Mouse (Mus musculus) brown adipose tissue, adult 24 weeks (tissue): Measurements from ENCODE around the gene Mob3c. TPM values are rescaled to one million over a fixed set of nuclear protein-coding genes. Genes with fewer than 3 reads are reported as not detected.

Experiments
- H3K27ac ChIP-seq: fragments of 200-500 bp; replicated peaks from 2 replicates; pipeline ENCODE4 v1.5.1; 2012; ENCODE audit warnings: low read depth, mild to moderate bottlenecking, low read length
- H3K4me1 ChIP-seq: fragments of 200-500 bp; 2 replicates; pipeline ENCODE4 v1.6.1; 2012; ENCODE audit warnings: low read length, mixed read lengths; ENCODE audit not compliant: control insufficient read depth, insufficient read depth, insufficient read length
- H3K4me3 ChIP-seq: fragments of 200-500 bp; 2 replicates; pipeline ENCODE4 v1.5.1; 2012; ENCODE audit warnings: low read depth, mild to moderate bottlenecking, low read length, moderate library complexity; ENCODE audit not compliant: insufficient read depth
- polyA plus RNA-seq: library from polyadenylated mRNA; stranded (reverse); fragments of >200 nt; gene quantifications from 2 replicates; pipeline ENCODE4 v1.2.4, GENCODE M21; 2012; ENCODE audit not compliant: missing spikeins, insufficient read depth, insufficient read length

Mob3c gene
- 3.8 and 5.9 TPM in 2 replicates for polyA plus RNA-seq

DNA sequence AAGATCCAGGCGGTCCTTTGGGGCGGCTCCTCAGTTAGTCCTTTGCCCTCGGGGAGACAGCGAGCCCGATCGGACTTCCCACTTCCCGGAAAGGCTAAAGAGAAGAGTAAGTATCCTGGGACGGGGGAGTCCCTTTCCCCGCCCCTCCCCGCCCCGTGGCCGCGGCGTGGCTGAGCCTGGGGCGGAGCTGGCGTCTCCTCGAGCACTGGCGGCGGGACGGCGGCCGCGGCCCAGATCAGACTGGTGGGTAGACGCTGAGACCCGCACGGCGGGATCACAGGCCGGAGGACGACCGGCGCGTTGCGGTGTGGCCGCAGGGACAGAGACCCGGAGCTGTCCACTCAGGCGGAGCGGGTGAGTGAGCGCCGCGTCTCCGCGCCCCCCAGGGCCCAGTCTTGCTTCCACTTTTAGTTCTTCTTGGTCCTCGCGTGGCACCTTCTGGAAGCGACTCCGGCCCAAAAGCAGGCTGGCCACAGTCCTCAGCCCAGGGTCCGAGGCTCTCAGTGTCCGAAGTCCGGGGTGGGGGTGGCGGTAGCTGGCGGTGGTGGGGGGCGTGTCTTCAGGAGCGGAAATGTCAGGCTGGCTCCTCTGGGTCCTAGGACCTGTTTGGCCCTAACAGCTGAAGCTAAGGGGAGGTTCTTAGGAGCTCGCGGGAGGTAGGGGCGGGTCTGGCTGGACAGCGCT lies at the start of gene Mob3c:
Gene Mob3c, plus strand, starts transcription at position 205 of the 684 bp plus-strand sequence.
- Histone ChIP-seq H3K27ac (peak within 1 kb of the TSS; percentile 89), H3K4me1 (peaks cover 10% of the 10 kb centered on the region; the same call in 1 of the 2 replicates), H3K4me3 (peak within 1 kb of the TSS; percentile 88)

DNA sequence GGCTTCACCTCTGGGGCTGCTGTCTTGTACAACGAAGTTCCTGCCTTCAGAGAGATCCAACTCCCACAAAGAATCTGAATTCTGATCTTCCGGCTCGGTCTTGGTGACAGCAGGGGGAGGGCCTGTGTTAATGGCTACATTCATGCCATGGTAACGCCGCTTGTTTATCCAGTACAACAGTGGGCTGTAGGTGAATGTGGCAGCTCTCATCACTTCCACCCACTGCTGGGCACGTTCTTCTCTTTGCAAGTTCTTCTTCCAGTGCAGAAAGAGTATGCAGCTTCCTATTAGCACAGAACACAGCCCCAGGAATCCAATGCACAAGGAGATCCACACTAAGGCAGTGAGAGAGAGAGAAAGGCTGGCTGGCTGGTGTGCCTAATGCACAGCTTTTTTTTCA lies 47.6 kb upstream of the Mob3c start:
- peaks cover 2% of the 10 kb centered on the region for H3K4me1 ChIP-seq
- H3K4me3 ChIP-seq, result no peak overlapping the region
- no peak overlapping the region for H3K27ac ChIP-seq

DNA sequence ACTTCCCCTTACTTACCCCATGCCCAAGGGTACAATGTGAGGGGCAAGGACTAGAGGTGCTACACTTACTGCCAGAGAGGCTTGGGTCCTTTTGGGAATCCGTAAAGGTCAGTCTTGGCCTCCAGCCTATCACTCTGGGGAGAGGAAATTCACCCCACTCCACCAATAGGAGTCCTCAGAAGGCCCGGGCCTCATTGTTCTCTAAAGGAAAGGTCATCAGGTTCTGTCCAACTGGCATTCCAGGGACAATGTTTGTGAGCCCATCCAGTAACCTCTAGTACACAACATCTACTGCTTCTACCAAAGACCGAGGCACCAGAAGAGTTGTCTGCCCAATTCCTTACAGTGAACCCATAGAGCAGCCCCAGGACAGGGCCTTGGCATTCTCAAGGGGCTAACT lies 47.0 kb upstream of the Mob3c start, which contains the start of gene Tex38:
Gene Tex38, minus strand, starts transcription at position 101 of the 400 bp plus-strand sequence.
- Histone ChIP-seq H3K27ac (no peak within 1 kb of the TSS), H3K4me3 (no peak within 1 kb of the TSS), H3K4me1 (peaks cover 2% of the 10 kb centered on the region)

DNA sequence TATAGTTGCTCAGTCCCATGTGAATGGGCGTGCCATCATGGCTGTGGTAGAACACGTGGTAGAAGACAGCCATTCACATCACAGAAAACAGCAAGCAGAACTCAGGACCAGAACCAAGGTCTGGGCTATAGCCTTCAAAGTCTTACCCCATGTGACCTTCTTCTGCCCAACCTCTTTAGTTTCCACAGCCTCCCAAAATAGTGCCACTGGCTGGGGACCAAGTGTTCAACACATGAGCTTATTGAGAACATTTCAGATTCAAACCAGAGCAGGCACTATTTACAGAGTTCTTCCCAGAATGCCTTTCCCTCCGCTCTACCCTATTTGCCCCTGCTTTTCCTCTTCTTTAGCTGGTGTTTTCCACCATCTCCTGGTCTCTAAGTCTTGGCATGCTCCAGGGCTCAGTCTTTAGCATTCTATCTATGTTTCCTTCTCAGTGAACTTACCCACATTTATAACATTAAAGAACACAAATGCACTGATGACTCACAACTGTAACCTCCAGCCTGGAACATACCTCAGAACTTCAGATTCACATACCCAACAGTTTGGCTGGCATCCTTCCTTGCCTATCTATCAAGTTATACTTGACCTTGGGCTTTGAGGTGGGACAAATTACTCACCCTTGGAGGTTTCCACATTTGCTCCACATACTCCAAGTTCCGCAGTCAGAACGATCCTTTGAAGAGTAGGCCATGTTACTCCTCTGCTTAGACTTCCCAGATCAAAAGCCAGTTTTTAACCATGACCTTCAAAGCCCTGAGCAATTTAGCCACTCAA lies 45.7 kb upstream of the Mob3c start:
- H3K27ac ChIP-seq, result no peak overlapping the region
- H3K4me1 ChIP-seq, result peaks cover 2% of the 10 kb centered on the region
- no peak overlapping the region for H3K4me3 ChIP-seq

DNA sequence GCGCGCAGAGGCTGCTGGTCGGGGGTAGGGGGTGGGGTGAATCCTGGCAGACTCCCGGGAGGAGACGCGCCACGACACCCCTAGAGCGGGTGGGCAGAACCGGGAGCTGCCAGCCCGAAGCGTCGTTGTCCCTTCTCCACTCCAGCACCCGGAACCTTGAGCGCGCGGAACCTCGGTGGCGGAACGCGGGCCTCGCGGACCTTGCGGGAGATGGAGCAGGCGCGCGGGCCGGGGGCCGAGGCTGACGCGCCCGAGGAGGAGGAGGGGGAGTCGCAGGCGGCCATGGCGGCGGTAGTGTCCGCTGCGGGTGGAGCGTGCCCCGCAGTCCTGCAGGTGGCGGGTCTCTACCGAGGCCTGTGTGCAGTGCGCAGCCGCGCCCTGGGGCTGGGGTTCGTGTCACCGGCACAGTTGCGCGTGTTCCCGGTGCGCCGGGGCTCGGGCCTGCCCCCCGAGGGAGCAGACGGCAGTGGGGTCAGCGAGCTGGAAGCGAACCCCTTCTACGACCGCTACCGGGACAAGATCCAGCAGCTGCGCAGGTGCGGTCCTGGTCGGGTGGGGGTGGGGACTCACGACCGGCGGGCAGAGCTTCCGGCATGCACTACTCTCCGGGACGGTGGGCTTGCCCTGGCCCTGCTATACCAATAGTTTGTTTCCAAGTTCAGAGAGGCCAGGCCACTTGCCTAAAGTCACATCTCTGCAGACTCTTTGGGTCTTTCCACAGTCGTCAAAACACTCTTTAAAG lies 43.0 kb upstream of the Mob3c start, which contains the start of gene Atpaf1:
Gene Atpaf1, plus strand, starts transcription at position 44 of the 742 bp plus-strand sequence.
- H3K4me1 ChIP-seq, result peaks cover 2% of the 10 kb centered on the region; the same call in 1 of the 2 replicates
- H3K27ac ChIP-seq, result peak within 1 kb of the TSS; percentile 46
- peak within 1 kb of the TSS; percentile 89 for H3K4me3 ChIP-seq

DNA sequence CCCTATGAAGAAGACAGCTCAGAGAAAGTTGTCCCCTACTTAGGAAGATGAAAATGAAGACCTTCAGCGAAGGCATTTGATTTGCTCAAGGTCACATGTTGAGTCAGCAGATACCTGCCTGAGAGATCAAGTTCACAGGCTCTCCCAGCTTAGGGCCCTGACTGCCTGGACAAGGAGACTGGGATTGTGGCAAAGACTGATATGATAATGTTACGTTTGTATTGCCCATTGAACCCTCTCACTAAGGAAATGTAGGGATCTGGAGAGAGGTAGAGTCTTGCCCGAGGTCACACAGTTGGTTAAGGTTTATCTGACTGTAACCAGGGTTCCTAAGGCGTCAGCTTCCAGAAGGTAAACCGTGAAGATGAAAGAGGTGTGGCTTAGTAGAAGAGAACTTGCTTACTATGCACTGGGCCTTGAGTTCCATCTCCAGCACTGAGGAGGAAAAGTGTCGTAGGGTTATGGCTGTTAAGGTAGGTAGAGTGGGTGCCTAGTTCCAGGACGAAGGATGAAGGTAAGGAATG lies 42.3 kb upstream of the Mob3c start:
- Histone ChIP-seq H3K4me1 (peaks cover 2% of the 10 kb centered on the region; the same call in 1 of the 2 replicates), H3K4me3 (peak overlapping the region; percentile 89), H3K27ac (peak overlapping the region; percentile 46)

DNA sequence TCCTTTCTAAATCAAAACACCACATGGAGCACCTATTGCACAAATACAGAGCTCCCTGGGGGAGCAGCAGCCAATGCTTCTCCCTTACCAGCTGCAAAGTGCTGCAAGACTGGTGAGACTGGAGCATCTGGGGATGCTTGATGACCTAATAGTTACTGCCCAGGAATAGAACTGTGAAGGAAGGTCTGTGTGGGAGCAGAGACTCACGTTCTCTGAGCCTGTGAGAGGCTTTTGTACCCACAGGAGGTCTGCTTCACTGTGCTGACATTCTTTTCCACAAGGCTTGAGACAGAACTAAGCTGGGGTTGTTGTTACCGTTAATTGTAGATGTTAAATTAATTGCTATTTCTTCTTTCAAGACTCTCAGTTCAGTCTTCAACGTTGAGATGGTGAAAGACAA lies 37.0 kb upstream of the Mob3c start:
- Histone ChIP-seq H3K4me3 (no peak overlapping the region), H3K4me1 (no peaks in the 10 kb centered on the region), H3K27ac (no peak overlapping the region)

DNA sequence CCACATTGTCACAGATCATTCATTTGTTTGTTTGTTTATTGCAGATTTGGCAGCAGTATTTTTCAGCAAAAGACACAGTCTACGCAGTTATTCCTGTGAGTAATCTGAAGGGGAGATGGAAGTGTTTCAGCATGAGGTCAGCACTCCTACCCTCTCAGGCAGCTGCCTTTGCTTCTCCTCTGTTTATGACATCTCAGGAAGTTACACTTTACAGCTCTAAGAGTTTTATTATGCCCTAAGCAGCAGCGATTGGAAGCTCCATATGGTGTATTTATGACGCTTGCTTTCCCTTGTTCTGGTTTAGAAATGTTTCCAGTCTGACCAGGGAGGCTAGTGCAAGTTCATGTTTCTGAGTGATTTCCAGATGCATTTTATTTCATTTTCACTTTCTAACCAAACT lies 32.5 kb upstream of the Mob3c start:
- no peaks in the 10 kb centered on the region for H3K4me1 ChIP-seq
- no peak overlapping the region for H3K27ac ChIP-seq

DNA sequence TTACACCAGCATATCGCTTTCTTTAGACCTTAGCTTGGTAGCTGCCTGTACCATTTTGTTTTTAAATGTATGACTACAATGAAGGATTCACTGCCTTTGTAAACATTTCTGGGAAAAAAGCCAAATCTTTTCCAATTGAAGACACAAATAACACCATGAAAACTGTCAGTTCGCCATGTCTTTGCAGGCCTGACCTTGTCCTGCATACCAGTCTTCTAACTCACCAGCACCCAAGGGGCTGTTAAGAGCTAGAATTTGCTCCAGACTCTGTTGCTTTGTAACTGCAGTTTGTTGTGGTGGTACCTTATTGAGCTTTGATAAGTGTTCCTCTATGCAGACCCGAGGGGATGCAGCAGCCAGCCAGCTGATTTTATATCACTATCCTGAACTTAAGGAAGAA lies 27.9 kb upstream of the Mob3c start:
- no peak overlapping the region for H3K27ac ChIP-seq
- no peaks in the 10 kb centered on the region for H3K4me1 ChIP-seq
- no peak overlapping the region for H3K4me3 ChIP-seq

More for the DNA sequence above, 32.5 kb upstream of the Mob3c start:
- H3K4me3 ChIP-seq, result no peak overlapping the region

DNA sequence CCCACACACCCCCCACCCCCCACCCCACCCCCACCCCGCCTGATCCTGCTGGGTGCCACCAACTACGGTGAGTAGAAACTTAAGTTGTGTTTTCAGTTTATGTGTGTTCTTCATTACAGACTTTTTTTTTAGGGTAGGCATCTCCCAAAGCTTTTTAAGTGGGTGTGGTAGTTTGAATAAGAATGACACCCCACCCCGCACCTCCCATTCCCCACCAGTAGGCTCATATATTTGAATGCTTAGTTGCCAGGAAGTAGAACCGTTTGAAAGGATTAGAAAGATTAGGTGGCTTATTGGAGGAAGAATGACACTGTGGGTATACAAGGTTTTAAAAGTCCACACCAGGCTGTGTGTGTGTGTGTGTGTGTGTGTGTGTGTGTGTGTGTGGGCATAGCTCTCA lies 15.6 kb upstream of the Mob3c start:
- Histone ChIP-seq H3K4me1 (no peaks in the 10 kb centered on the region), H3K4me3 (no peak overlapping the region), H3K27ac (no peak overlapping the region)

DNA sequence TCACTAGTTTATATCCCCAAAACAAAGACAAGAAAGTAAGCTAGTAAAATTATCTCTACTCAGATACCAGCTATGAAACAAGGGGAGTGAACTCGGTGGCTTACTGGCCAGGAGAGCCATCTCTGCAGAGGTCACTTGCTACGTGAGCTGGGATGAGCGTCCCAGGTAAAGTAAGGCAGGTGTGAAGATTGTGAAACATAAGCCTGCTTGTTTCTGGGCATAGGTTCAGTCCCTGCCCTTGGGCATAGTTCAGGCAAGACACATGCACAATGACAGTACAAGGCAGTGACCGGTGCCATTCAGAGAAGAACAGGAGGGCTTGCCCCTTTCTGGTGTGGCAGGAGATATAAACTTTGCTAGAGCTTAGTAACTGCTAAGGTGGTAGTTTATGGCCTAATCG lies 12.3 kb upstream of the Mob3c start:
- Histone ChIP-seq H3K4me3 (no peak overlapping the region), H3K4me1 (no peaks in the 10 kb centered on the region), H3K27ac (no peak overlapping the region)

DNA sequence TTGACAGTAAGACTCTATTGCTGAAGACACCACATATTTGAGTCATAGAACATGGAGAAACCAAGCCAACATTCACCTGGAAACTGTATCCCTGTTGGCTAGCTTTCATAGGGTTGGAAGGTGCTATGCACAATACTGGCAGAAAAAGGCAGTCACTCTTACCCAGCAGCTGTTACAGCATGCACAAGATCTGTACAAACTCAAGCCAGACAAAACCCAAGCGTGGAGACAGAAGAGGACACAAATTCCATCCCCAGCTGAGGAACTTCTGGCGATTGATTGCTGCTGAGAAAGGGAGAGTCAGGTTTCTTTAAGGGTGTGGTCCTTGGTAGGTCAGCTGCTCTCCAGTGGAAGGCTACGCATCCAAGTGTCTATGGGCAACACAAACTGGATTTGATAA lies 7.7 kb upstream of the Mob3c start:
- Histone ChIP-seq H3K4me1 (peaks cover 6% of the 10 kb centered on the region; the same call in 1 of the 2 replicates), H3K27ac (no peak overlapping the region), H3K4me3 (no peak overlapping the region)

DNA sequence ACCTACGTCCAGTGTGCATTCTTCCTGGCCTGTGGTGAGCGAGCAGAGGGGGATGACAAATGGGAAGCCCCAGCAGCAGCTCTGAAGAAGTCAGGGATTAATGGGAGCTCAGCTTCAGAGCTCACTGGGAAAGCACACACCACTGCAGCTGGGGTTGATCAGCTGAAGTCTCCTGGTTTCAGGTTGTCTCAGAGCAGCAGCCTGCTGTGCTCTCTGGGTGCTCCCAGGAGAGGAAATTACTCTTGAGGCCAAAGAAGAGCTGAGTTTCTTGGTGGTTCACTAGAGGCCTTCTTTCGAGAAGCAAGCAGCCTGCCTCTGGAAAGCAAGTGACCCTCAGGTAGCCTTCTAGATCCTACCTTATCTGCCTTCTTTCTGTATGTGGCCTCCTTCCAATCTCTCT lies 6.9 kb upstream of the Mob3c start:
- peaks cover 6% of the 10 kb centered on the region; the same call in 1 of the 2 replicates for H3K4me1 ChIP-seq
- H3K4me3 ChIP-seq, result no peak overlapping the region
- no peak overlapping the region for H3K27ac ChIP-seq

DNA sequence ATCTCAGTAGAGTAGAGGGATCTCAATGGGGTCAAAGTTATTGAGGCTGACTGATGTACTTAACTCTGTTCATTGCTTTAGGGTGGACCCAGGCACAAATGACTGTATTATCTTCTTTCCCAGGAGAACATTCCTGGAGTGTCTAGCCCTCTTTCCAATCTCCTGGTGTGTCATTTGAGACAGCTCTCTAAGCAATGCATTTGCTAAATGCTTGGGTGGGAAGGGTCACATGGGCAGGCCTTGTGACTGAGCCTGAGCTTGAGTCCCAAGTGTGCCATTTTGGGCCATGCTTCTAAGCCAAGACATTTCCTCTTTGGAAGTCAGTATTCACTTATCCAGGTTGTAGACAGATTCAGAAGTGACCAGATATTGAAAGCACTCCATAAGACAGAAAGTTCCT lies 6.5 kb upstream of the Mob3c start:
- Histone ChIP-seq H3K4me1 (peaks cover 6% of the 10 kb centered on the region; the same call in 1 of the 2 replicates), H3K4me3 (no peak overlapping the region), H3K27ac (no peak overlapping the region)

DNA sequence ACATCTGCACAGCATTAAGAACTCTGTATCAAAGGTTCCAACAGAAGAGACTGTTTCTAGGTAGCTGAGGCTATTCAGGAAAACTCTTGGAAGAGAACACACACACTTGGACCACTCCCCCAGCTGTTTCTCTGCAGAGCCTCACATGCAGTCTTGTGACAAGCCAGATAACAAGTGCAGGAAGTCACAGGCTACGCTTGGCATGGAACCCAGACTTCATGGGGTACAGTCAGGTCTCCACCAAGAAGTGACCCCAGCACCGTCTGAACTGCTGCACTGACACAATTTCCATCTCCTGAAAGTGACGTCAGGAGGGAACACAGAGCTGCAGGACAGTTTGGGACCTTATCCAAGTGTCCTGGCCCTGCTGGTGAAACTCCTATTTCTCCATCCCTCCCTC lies 6.0 kb upstream of the Mob3c start:
- Histone ChIP-seq H3K27ac (no peak overlapping the region), H3K4me3 (no peak overlapping the region), H3K4me1 (peaks cover 6% of the 10 kb centered on the region; the same call in 1 of the 2 replicates)
